Comparison of ENCODE assay signal across 9 mouse cellular contexts in genomic region chr2:72365930-72366329, GRCm38 (mm10).
A peak's percentile ranks its signal among the peaks of the same experiment; 100 is the strongest.
DNase-seq lines count a peak whose midpoint lies in the region; ATAC-seq and TF ChIP-seq lines count a peak whose summit lies in the region.
"Had no signal": no experiment of that assay in that cellular context is flagged by ENCODE, and none has a peak within 500 bp of the region (broad histone marks: within the 10 kb centered on the region; RNA-seq: fewer than 3 reads in every experiment).

No protein-coding gene starts in this region.

- whole genome bisulfite sequencing in bone marrow, adult 2 months, result 68% methylated on average over 7 of the region's 7 CpGs
- WGBS in heart, postnatal 0 days, result 23% methylated on average over 7 of the region's 7 CpGs
- WGBS in lung, postnatal 0 days, result 20% methylated on average over 7 of the region's 7 CpGs
- 88% methylated on average over 7 of the region's 7 CpGs for WGBS in forebrain, embryonic 10.5 days

- H3K4me1 ChIP-seq in bone marrow, adult 2 months (ENCODE audit: control insufficient read depth, insufficient read depth, low read length), result peaks cover 1% of the 10 kb centered on the region
- H3K4me1 ChIP-seq in heart, postnatal 0 days (ENCODE audit: control insufficient read depth, insufficient read depth), result peaks cover 34% of the 10 kb centered on the region
- H3K4me1 ChIP-seq in lung, postnatal 0 days (ENCODE audit: insufficient read depth, low read depth, low read length), result peaks cover 16% of the 10 kb centered on the region
- peaks cover 10% of the 10 kb centered on the region for H3K4me1 ChIP-seq in forebrain, embryonic 10.5 days
- H3K4me1 ChIP-seq: midbrain, embryonic 15.5 days had no signal

- TF ChIP-seq EP300 in heart, postnatal 0 days (IDR thresholded peaks at IDR 0.05; ENCODE audit: low read depth), result no peak
- TF ChIP-seq EP300 in lung, postnatal 0 days (IDR thresholded peaks at IDR 0.05), result peak; percentile 50

- no peak overlapping the region for H3K9ac ChIP-seq in heart, postnatal 0 days (replicated peaks; ENCODE audit: low read depth, low read length)
- no peak overlapping the region for H3K9ac ChIP-seq in lung, postnatal 0 days (replicated peaks; ENCODE audit: low read depth)
- H3K9ac ChIP-seq: midbrain, embryonic 15.5 days had no signal

- no peak for TF ChIP-seq POLR2A in bone marrow, adult 2 months (IDR thresholded peaks at IDR 0.05; ENCODE audit: borderline replicate concordance, control insufficient read depth, low read depth, low read length)

- H3K27me3 ChIP-seq in heart, postnatal 0 days (ENCODE audit: control insufficient read depth, insufficient read depth, low read length), result no peaks in the 10 kb centered on the region
- no peaks in the 10 kb centered on the region for H3K27me3 ChIP-seq in lung, postnatal 0 days (replicated peaks; ENCODE audit: insufficient read depth, low read length)
- no peaks in the 10 kb centered on the region for H3K27me3 ChIP-seq in forebrain, embryonic 10.5 days (ENCODE audit: poor library complexity, severe bottlenecking)
- H3K27me3 ChIP-seq: midbrain, embryonic 15.5 days had no signal

- H3K27ac ChIP-seq in gastrocnemius, adult 2 months, result peak overlapping the region; percentile 88
- 0 out of 2 replicates have a peak overlapping the region, but pooled peaks have one; percentile 7 for H3K27ac ChIP-seq in bone marrow, adult 2 months (ENCODE audit: control insufficient read depth, insufficient read depth, low read depth, low read length, poor library complexity)
- peak overlapping the region; percentile 36 for H3K27ac ChIP-seq in heart, postnatal 0 days (ENCODE audit: low read depth)
- peak overlapping the region; percentile 69 for H3K27ac ChIP-seq in lung, postnatal 0 days (ENCODE audit: low read length)
- no peak overlapping the region for H3K27ac ChIP-seq in forebrain, embryonic 10.5 days
- H3K27ac ChIP-seq: midbrain, embryonic 15.5 days had no signal

- ATAC-seq in heart, postnatal 0 days (ENCODE audit: insufficient read depth, low read depth), result peak; percentile 65; the same call in 1 of the 2 replicates
- peak; percentile 91 for ATAC-seq in lung, postnatal 0 days
- ATAC-seq: midbrain, embryonic 15.5 days had no signal

- H3K4me3 ChIP-seq in gastrocnemius, adult 2 months, result peak overlapping the region; percentile 40
- H3K4me3 ChIP-seq in bone marrow, adult 2 months (replicated peaks; ENCODE audit: control insufficient read depth, low read depth, low read length), result no peak overlapping the region
- H3K4me3 ChIP-seq in heart, postnatal 0 days (ENCODE audit: low read depth, low read length), result no peak overlapping the region
- H3K4me3 ChIP-seq in lung, postnatal 0 days (ENCODE audit: low read depth, low read length), result no peak overlapping the region
- no peak overlapping the region for H3K4me3 ChIP-seq in forebrain, embryonic 10.5 days
- H3K4me3 ChIP-seq: midbrain, embryonic 15.5 days had no signal

- intact Hi-C loops in gastrocnemius, adult 2 months (cut with DNase I), result loop anchor here (5.0 kb wide), 1 partner anchor 39 kb away; no protein-coding TSS in a partner anchor
- intact Hi-C loops in left cerebral cortex, postnatal 36 days (cut with DNase I), result no loop called here

- TF ChIP-seq CTCF in gastrocnemius, adult 2 months (IDR thresholded peaks at IDR 0.05), result no peak
- no peak for TF ChIP-seq CTCF in bone marrow, adult 2 months (IDR thresholded peaks at IDR 0.05; ENCODE audit: control insufficient read depth, insufficient read depth, low read length)
- TF ChIP-seq CTCF in heart, postnatal 0 days (IDR thresholded peaks at IDR 0.05; ENCODE audit: low read depth), result no peak
- no peak for TF ChIP-seq CTCF in lung, postnatal 0 days (IDR thresholded peaks at IDR 0.05)

- no peaks in the 10 kb centered on the region for H3K9me3 ChIP-seq in heart, postnatal 0 days (replicated peaks; ENCODE audit: control insufficient read depth, low read length)
- no peaks in the 10 kb centered on the region for H3K9me3 ChIP-seq in lung, postnatal 0 days (ENCODE audit: low read length)
- H3K9me3 ChIP-seq in forebrain, embryonic 10.5 days, result no peaks in the 10 kb centered on the region
- H3K9me3 ChIP-seq: midbrain, embryonic 15.5 days had no signal

- no peak overlapping the region for H3K4me2 ChIP-seq in heart, postnatal 0 days (ENCODE audit: low read depth, low read length)
- H3K4me2 ChIP-seq in lung, postnatal 0 days (replicated peaks; ENCODE audit: low read depth, low read length), result peak overlapping the region; percentile 23; the same call in 1 of the 2 replicates
- H3K4me2 ChIP-seq: midbrain, embryonic 15.5 days had no signal

- DNase-seq in gastrocnemius, adult 2 months, result peak; percentile 76
- no peak for DNase-seq in gastrocnemius, postnatal 4 days (ENCODE audit: low spot score in 2 of 2)
- DNase-seq in heart, postnatal 0 days (ENCODE audit: low spot score), result peak; percentile 52
- DNase-seq in lung, postnatal 0 days (ENCODE audit: low spot score), result peak; percentile 90
- no peak for DNase-seq in forebrain, embryonic 10.5 days (ENCODE audit: extremely low spot score, low spot score)
- DNase-seq in cerebellum, adult 9-11 months, result no peak
- DNase-seq in left cerebral cortex, postnatal 36 days (ENCODE audit: low spot score in 2 of 2), result no peak

- H3K36me3 ChIP-seq in heart, postnatal 0 days (replicated peaks; ENCODE audit: control insufficient read depth, insufficient read depth, low read length), result 0 out of 2 replicates have a peak, but pooled peaks cover 6% of the 10 kb centered on the region
- no peaks in the 10 kb centered on the region for H3K36me3 ChIP-seq in lung, postnatal 0 days (ENCODE audit: insufficient read depth, low read length)
- H3K36me3 ChIP-seq in forebrain, embryonic 10.5 days (replicated peaks), result no peaks in the 10 kb centered on the region
- H3K36me3 ChIP-seq: midbrain, embryonic 15.5 days had no signal

Comparison
In these comparisons a context has a peak if more than half of its experiments do, and no peak if none do; other contexts are left out.
1. DNase-seq: peak in gastrocnemius, adult 2 months (single experiment), heart, postnatal 0 days (single experiment) and lung, postnatal 0 days (single experiment); none in gastrocnemius, postnatal 4 days (0 of 2), forebrain, embryonic 10.5 days (single experiment), cerebellum, adult 9-11 months (single experiment) and left cerebral cortex, postnatal 36 days (0 of 2).